Mouse (Mus musculus) spleen, adult 2 months (tissue): ENCODE measurements around the gene Ppp1r13l.

Source experiments
- CTCF ChIP-seq: fragments of 200-500 bp; IDR thresholded peaks from 2 replicates; pipeline ENCODE4 v1.5.1; 2011; ENCODE audit warnings: mild to moderate bottlenecking, inconsistent platforms; ENCODE audit not compliant: insufficient read depth, insufficient read length, insufficient replicate concordance; ENCODE audit errors: extremely low read depth
- POLR2A ChIP-seq: fragments of 200-500 bp; IDR thresholded peaks from 2 replicates; pipeline ENCODE4 v1.6.1; 2011; ENCODE audit warnings: low read depth, low read length, inconsistent platforms

DNA sequence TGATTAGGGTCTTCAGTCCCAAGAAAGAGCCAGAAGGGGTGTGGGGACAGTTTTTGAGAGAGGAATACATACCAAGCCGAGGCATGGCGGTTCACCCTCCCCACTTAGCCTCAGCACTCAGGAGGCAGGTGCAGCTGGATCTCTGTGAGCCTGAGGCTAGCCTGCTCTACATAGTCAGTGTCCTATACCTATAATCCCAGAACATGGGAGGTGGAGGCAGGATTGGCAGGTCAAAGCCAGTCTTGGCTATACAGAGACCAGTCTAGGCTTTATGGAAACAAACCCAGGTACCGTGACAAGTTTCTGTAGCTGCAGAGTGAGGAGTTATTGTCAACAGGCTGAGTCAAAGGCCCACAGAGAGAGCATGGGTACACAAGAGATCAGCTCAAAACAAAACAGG, 63.5 kb downstream of the Ppp1r13l start:
- TF ChIP-seq CTCF: no peak
- TF ChIP-seq POLR2A: no peak
